Comparison of ENCODE assay signal across 7 mouse cellular contexts in genomic region chr4:116448673-116449072, GRCm38 (mm10). TPM values are rescaled to one million over a fixed set of nuclear protein-coding genes. Genes with fewer than 3 reads are reported as not detected.
DNase-seq lines count a peak whose midpoint lies in the region; ATAC-seq and TF ChIP-seq lines count a peak whose summit lies in the region.

No protein-coding gene starts in this region.

- H3K79me3 ChIP-seq in C2C12 (ENCODE audit: low read depth): peaks cover 68% of the 10 kb centered on the region

- H3K79me2 ChIP-seq in C2C12 (ENCODE audit: control insufficient read depth, insufficient read depth): peaks cover 100% of the 10 kb centered on the region

- peak; percentile 78 for ATAC-seq in megakaryocyte progenitor cell, adult 5-6 weeks (replicated peaks; ENCODE audit: poor library complexity)

- TF ChIP-seq CTCF in C2C12 (IDR thresholded peaks at IDR 0.05; ENCODE audit: control insufficient read depth, insufficient read depth, insufficient read length): peak; percentile 16
- TF ChIP-seq CTCF in layer of hippocampus, adult 2 months (conservative IDR thresholded peaks at IDR 0.05): peak; percentile 85

- no peak overlapping the region for H3K4me3 ChIP-seq in C2C12 (ENCODE audit: insufficient read depth, poor library complexity, severe bottlenecking)
- no peak overlapping the region for H3K4me3 ChIP-seq in layer of hippocampus, adult 2 months

- no peaks in the 10 kb centered on the region for H3K36me3 ChIP-seq in C2C12 (ENCODE audit: control insufficient read depth, insufficient read depth)

- no peaks in the 10 kb centered on the region for H3K27me3 ChIP-seq in C2C12 (ENCODE audit: control insufficient read depth, insufficient read depth, insufficient read length)

- H3K27ac ChIP-seq in layer of hippocampus, adult 2 months: no peak overlapping the region

- no peak overlapping the region for H3ac ChIP-seq in C2C12 (ENCODE audit: control insufficient read depth, insufficient read length, low read depth)

- DNase-seq in 416B (ENCODE audit: low read depth): peak; percentile 36
- peak; percentile 73 for DNase-seq in brain, adult 2 months (ENCODE audit: low read depth, low spot score)
- DNase-seq in gastrocnemius, adult 18-20 months (ENCODE audit: low spot score): peak; percentile 58
- peak; percentile 20 to 66 for DNase-seq in layer of hippocampus, adult 2 months (ENCODE audit: low spot score in 2 of 2)
- peak; percentile 16 for DNase-seq in telencephalon, adult 2 months (ENCODE audit: low read depth, low spot score)

TF ChIP-seq in C2C12, 6 proteins besides CTCF, POLR2A, EP300 and RAD21:
- TF ChIP-seq MAX (IDR thresholded peaks at IDR 0.05) (no peak), CEBPB (IDR thresholded peaks at IDR 0.05; ENCODE audit: low read depth) (no peak), MYOD1 (IDR thresholded peaks at IDR 0.05; ENCODE audit: control insufficient read depth, insufficient read length, low read depth) (no peak), FOSL1 (IDR thresholded peaks at IDR 0.05; ENCODE audit: insufficient read depth, low read length, poor library complexity, severe bottlenecking) (no peak), USF1 (IDR thresholded peaks at IDR 0.05; ENCODE audit: low read depth) (no peak), MYOG (IDR thresholded peaks at IDR 0.05; ENCODE audit: control insufficient read depth, extremely low read depth, insufficient read length) (no peak)

RNA-seq across cellular contexts. Expression of gene Mast2, which starts 15.3 kb away (rescaled TPM):
- polyA plus RNA-seq in C2C12 (2012; fragmentation: generic; extraction: Trizol): 40.5 TPM
- 10 to 100 TPM; 90.1 to 90.3 TPM for total RNA-seq in gastrocnemius, adult 18-20 months (2021)
- 10 to 100 TPM; 88.7 to 98.0 TPM for total RNA-seq in layer of hippocampus, adult 2 months (2021)
- 15.2 and 19.6 TPM in 2 replicates for total RNA-seq in megakaryocyte progenitor cell, adult 5-6 weeks (2015)
- total RNA-seq in megakaryocyte progenitor cell, adult 5-6 weeks (2017): 6.4 and 13.6 TPM in 2 replicates

RNA-seq across cellular contexts. Expression of gene Ipp, which starts 58.7 kb away (rescaled TPM):
- polyA plus RNA-seq in C2C12 (2012; fragmentation: generic; extraction: Trizol): 5.0 TPM
- total RNA-seq in gastrocnemius, adult 18-20 months (2021): 10 to 100 TPM; 19.0 to 20.8 TPM
- total RNA-seq in layer of hippocampus, adult 2 months (2021): 10 to 100 TPM; 17.5 to 20.1 TPM
- total RNA-seq in megakaryocyte progenitor cell, adult 5-6 weeks (2015): 8.7 and 8.8 TPM in 2 replicates
- 8.5 and 16.3 TPM in 2 replicates for total RNA-seq in megakaryocyte progenitor cell, adult 5-6 weeks (2017)

Comparison
In these comparisons a context has a peak if more than half of its experiments do, and no peak if none do; other contexts are left out.
1. DNase-seq: peak in every context shown above with its lines; median percentile 73 in brain, adult 2 months; 58 in gastrocnemius, adult 18-20 months; 43 in layer of hippocampus, adult 2 months; 36 in 416B; 16 in telencephalon, adult 2 months.
2. RNA of gene Mast2, which starts 15.3 kb away (total RNA-seq): 88.7 to 98.0 TPM in layer of hippocampus, adult 2 months and 90.1 to 90.3 TPM in gastrocnemius, adult 18-20 months; 6.4 to 19.6 TPM in megakaryocyte progenitor cell, adult 5-6 weeks; every median in the first group is over 4 times any median in the second.